Mouse (Mus musculus): ENCODE results near the gene Efnb1. TPM values are rescaled to one million over a fixed set of nuclear protein-coding genes. Genes with fewer than 3 reads are reported as not detected.

Gene Efnb1
- polyA plus RNA-seq, 1 experiment from 2014 or later: 33.0 TPM

Other genes with a start within 250 kb of the Efnb1 start
- 44.0 and 45.8 TPM in 2 replicates for gene Ophn1, start 245.1 kb upstream of the Efnb1 start, polyA plus RNA-seq (2015; fragmentation: Nextera tagmentation; extraction: Ambion mirVana)
- gene Yipf6, start 199.8 kb upstream of the Efnb1 start, polyA plus RNA-seq (2015; fragmentation: Nextera tagmentation; extraction: Ambion mirVana): 19.9 and 21.3 TPM in 2 replicates
- gene Stard8, start 132.9 kb upstream of the Efnb1 start, polyA plus RNA-seq (2015; fragmentation: Nextera tagmentation; extraction: Ambion mirVana): 5.6 and 6.0 TPM in 2 replicates

All from hindbrain, embryonic 13.5 days (tissue).